Mouse (Mus musculus): Measurements from ENCODE around the gene Manbal.

DNA sequence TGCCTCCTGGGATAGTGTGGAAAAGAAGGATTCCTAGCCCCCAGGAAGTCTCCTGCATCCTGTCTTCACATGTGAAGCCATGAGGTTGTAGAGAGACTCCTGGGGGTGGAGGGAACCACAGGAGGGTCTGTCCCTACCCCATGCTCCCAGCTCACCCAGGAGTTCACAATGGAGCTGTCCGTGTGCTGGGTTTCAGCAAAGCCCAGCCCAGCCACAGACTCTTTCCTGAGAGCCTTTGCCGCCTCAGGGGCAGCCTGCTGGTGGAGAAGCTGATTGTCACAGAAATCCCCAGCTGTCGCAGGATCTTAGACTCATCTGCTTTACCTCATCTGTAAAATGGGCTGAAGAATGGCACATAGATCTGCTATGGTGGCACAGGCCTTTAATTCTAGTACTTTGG, 69.7 kb downstream of the Manbal start:
- TF ChIP-seq POLR2A (IDR thresholded peaks at IDR 0.05; ENCODE audit: extremely low read depth, insufficient read depth, low read length), result no peak
- no peak for TF ChIP-seq CTCF (IDR thresholded peaks at IDR 0.05; ENCODE audit: extremely low read depth, insufficient read depth, low read length)
